Mouse (Mus musculus): ENCODE measurements at regions not wholly inside any gene's neighbourhood (a gene's known extent, or its start where the extent isn't known, plus 50 kb on each side); places are given as distances from the start of the nearest gene placed in this dataset.
A peak's percentile ranks its signal among the peaks of the same experiment; 100 is the strongest.

DNA sequence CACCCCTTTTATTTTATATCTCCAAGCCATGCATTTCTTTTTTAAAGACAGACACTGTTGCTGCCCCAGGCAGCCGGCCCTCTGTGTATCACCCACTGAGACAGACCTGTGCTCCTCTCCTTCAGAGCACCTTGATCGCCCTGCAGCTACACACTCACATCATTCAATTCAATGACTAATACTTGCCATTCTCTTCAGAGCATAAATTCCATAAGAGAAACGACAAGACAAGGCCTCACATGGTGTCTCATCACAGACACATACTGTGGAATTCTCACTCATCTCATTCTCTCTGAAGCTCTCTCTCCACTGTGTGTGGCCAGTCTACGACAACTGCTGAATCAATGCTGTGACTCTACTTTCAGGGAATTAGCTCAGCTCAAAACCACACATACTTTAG, 94.6 kb upstream of the 4933412E24Rik start:
- no peak for DNase-seq (ENCODE audit: low spot score in 2 of 2)

DNA sequence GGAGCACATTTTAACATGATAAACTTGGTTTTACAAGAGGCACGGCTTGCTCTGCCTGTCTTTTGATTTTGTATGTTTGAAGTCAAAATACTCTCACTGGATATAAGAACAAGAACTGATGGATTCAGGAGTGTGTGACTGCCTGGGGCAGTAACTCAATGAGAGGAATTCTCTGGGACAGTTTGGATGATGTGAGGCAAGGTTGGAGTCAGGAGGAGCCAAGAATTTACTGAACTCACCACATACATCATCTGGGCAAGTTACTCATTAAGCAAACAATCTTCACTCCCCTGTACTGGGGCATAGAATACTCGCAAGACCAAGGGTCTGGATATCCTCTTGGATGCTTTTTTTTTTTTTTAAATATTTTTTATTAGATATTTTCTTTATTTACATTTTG, 87.7 kb upstream of the 4933412E24Rik start:
- DNase-seq (ENCODE audit: low spot score in 2 of 2), result no peak

DNA sequence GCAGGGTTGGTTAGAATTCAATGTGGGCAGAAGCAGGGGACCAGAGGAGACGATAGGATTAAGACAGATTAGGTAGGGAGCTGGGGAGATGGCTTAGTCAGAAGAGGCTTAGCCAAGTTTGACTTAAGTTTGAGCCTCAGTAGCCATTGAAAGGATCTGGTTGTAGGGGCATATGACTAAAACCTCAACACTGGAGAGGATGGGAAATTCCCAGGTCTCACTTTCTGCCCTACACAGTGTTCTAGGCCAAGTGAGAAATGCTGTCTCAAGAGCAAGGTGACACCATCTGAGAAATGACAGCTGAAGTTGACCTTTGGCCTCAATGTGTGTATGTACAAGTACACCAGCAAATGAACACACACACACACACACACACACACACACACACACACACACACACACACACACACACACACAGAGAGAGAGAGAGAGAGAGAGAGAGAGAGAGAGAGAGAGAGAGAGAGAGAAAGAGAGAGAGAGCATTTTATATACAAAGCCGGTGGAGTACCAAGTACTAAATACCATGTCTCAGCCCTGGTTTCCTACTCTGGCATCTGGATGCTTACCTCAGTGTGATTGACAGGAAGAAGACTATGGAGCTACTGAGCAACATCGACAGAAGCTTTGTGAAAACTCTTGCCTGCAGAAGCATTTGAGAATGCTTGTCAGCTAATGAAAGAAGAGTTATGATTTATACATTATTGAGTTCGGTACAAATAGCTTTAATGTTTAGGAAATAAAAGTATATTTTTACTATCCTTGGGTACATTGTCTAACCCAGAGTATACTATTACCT, 85.3 kb upstream of the 4933412E24Rik start:
- no peak for DNase-seq (ENCODE audit: low spot score in 2 of 2)

DNA sequence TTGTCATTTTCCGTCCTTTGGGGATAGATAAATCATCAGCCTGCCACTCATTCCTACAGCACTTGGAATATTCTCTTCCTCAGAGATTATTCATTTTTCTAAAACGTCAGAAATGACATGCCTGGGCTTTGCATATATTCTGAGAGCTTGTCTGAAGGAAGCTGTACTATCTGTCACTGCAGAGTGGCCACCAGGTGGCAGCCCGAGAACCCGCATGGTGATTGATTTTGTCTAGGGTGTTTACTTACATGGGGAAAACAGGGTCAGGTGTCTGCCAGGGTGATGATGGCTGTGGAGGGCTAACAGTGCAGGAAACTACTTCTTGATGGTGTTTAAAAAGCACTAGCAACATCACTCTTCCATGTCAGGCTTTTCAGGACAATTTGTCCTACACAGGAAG, 80.7 kb upstream of the 4933412E24Rik start:
- peak; percentile 4 to 31 for DNase-seq (ENCODE audit: low spot score in 2 of 2)

DNA sequence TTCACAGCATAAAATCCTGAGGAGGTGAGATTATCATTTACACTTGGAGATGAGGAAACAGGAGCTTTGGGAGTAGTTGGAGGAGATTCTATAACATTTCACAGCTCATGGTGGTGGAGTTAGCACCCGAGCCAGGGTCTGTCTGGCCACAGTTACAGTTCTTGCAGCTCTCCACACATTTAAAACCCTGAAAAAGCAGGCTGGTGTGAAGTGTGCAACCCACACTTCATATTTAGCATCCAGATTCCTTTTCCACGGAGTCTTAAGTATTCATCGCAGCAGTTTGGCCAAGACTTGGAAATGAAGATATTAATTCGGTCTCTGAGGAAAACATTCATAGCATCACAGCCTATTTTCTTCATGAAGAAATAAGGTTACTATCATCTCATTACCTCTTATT, 79.7 kb upstream of the 4933412E24Rik start:
- DNase-seq (ENCODE audit: low spot score in 2 of 2), result no peak

DNA sequence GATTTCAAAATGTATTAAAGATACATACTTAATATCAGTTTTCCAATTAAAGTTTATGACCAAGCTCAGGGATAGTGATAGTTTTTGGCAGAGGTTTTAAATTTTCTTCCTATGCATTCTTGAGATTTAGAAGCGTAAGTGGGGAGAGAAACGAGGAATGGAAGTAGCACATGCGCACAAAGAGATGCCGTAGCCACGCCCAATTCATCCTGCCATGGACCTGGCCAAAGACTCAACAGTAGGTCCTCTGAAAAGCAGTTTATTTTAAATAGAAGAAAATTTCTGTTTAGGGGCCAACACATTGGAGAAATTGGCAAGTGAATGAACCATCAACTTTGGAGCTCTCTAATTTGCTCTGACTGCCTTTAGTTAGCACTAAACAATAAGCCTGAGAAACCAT, 73.5 kb upstream of the 4933412E24Rik start:
- DNase-seq (ENCODE audit: low spot score in 2 of 2), result no peak

DNA sequence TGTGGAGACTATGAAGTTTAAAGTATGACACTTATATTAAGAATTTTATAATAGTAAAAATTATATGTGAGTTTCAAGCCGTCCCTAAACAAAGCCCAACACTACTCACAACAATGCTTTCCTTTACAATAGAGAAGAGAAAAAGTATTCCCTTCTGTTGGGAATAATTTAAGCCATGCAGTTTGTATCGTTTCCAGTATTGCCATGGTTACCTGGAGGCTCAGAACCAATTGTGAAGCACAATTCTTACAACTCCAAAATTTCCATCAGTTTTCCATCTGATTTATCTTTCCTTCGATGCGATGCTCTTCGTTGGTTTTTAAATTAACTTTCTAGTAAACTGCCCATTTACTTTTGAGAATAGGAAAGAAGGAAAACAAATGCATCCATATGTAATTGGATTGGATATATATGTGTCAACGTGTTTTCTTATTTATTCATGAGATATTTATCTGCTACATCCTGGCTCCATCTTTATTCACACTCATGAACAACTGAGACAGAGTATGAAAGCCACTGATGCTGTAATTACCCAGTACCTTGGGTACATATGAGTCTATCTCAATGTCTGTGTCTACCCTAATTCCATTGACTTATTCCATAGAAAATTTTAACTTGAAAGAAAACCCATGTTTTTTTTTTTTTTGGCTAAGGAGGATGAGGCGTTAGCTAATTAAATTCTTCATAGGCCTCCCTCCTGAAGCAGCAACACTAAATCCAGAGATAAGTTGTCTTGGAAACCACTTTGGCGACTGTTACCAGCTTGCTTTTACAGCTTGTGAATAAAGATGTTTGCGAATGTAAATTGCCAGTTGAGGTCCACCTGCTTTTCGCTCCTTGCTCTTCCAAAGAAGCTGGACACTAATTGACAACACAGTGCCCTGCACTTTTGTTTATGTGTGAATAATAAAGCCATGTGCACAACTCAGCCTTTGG, 72.8 kb upstream of the 4933412E24Rik start:
- no peak for DNase-seq (ENCODE audit: low spot score in 2 of 2)

All from adrenal gland, postnatal 4 days (tissue).